Mouse (Mus musculus): Measurements from ENCODE around the gene Tnf. TPM values are rescaled to one million over a fixed set of nuclear protein-coding genes. Genes with fewer than 3 reads are reported as not detected.

Tnf gene
- total and polyA plus RNA-seq, 3 experiments, result 18.8 to 25.2 (median 20.8) TPM

- H3K9me3 ChIP-seq (replicated peaks; ENCODE audit: low read length), result no peaks in the 10 kb centered on the region
- dilution Hi-C loops (cut with MboI; ENCODE audit: extremely low pct_ligation_motif_present, extremely low pct_unique_long_range_greater_than_20kb, low sequenced_read_pairs) (no loop called here), in situ Hi-C loops (cut with MboI; ENCODE audit: low pct_ligation_motif_present, low pct_unique_long_range_greater_than_20kb, low sequenced_read_pairs) (no loop called here)
- no peaks in the 10 kb centered on the region for H3K79me2 ChIP-seq (replicated peaks; ENCODE audit: control insufficient read depth, extremely low read depth, insufficient read depth, poor library complexity, severe bottlenecking)
- H3K27ac ChIP-seq (ENCODE audit: insufficient read depth, low read depth), result peak overlapping the region; percentile 92
- H3K4me1 ChIP-seq (ENCODE audit: control insufficient read depth in 1 of 2, insufficient read depth in 2 of 2), result peaks cover 33 to 80% of the 10 kb centered on the region in 2 experiments
- peaks cover 23 to 32% of the 10 kb centered on the region in 2 experiments for H3K36me3 ChIP-seq (replicated peaks in 1 of 2; ENCODE audit: control insufficient read depth in 1 of 2, insufficient read depth in 1 of 2, low read length in 1 of 2)
- peak; percentile 83 for DNase-seq (ENCODE audit: extremely low read depth)
- no peaks in the 10 kb centered on the region for H3K27me3 ChIP-seq (replicated peaks)
- peak overlapping the region; percentile 41; the same call in 1 of the 2 replicates for H3K9ac ChIP-seq (ENCODE audit: insufficient read depth, low read depth)
- H3K4me3 ChIP-seq (replicated peaks in 1 of 3; ENCODE audit: low read depth in 2 of 3, low read length in 2 of 3, poor library complexity in 1 of 3), result peak overlapping the region in 1 of 3 experiments; percentile 19
- peak overlapping the region; percentile 87 for H3K4me2 ChIP-seq (ENCODE audit: insufficient read depth, low read depth, poor library complexity, severe bottlenecking)
- TF ChIP-seq SMC3 (IDR thresholded peaks at IDR 0.05; ENCODE audit: low read depth, low read length), result no peak; the same call in 1 of the 2 replicates
- no peak for TF ChIP-seq GABPA (IDR thresholded peaks at IDR 0.05; ENCODE audit: insufficient replicate concordance, low read depth, low read length)
- TF ChIP-seq MYC (IDR thresholded peaks at IDR 0.05; ENCODE audit: low read depth, low read length), result no peak; the same call in 1 of the 2 replicates
- peak; percentile 64; the same call in 1 of the 2 replicates for TF ChIP-seq TCF12 (IDR thresholded peaks at IDR 0.05; ENCODE audit: low read depth, low read length)
- peak; percentile 79 for TF ChIP-seq MEF2A (IDR thresholded peaks at IDR 0.05; ENCODE audit: borderline replicate concordance, low read depth, low read length)
- TF ChIP-seq ETS1 (conservative IDR thresholded peaks at IDR 0.05; ENCODE audit: low read depth, low read length), result peak; percentile 85
- TF ChIP-seq BHLHE40 (IDR thresholded peaks at IDR 0.05; ENCODE audit: low read depth, low read length), result peak; percentile 78
- no peak for TF ChIP-seq TBP (conservative IDR thresholded peaks at IDR 0.05; ENCODE audit: low read depth, low read length)
- TF ChIP-seq CHD2 (IDR thresholded peaks at IDR 0.05; ENCODE audit: low read length), result peak; percentile 60
- peak; percentile 37; the same call in 1 of the 2 replicates for TF ChIP-seq MAZ (IDR thresholded peaks at IDR 0.05; ENCODE audit: low read depth, low read length)
- TF ChIP-seq UBTF (IDR thresholded peaks at IDR 0.05; ENCODE audit: low read depth, low read length), result no peak; the same call in 1 of the 2 replicates
- TF ChIP-seq RCOR1 (conservative IDR thresholded peaks at IDR 0.05; ENCODE audit: low read depth, low read length), result peak; percentile 61; the same call in 1 of the 2 replicates
- TF ChIP-seq KAT2A (IDR thresholded peaks at IDR 0.05; ENCODE audit: insufficient replicate concordance, low read length), result 0 out of 2 replicates have a peak, but pooled peaks have one; percentile 29
- TF ChIP-seq USF1 (IDR thresholded peaks at IDR 0.05; ENCODE audit: low read depth, low read length), result no peak; the same call in 1 of the 2 replicates
- TF ChIP-seq SIN3A (IDR thresholded peaks at IDR 0.05; ENCODE audit: low read length), result no peak; the same call in 1 of the 2 replicates
- TF ChIP-seq IRF4 (IDR thresholded peaks at IDR 0.05; ENCODE audit: low read depth, low read length), result peak; percentile 77
- peak; percentile 56 for TF ChIP-seq EP300 (IDR thresholded peaks at IDR 0.05; ENCODE audit: low read length)
- TF ChIP-seq MXI1 (IDR thresholded peaks at IDR 0.05; ENCODE audit: low read depth, low read length), result no peak
- TF ChIP-seq MAFK (IDR thresholded peaks at IDR 0.05; ENCODE audit: insufficient replicate concordance, low read length), result peak; percentile 62; the same call in 1 of the 2 replicates
- TF ChIP-seq MAX (IDR thresholded peaks at IDR 0.05; ENCODE audit: low read length), result peak; percentile 43; the same call in 1 of the 2 replicates
- no peak for TF ChIP-seq NRF1 (IDR thresholded peaks at IDR 0.05; ENCODE audit: low read depth, low read length)
Measured at GRCm38 (mm10) chr17:35218516-35219193, 16.8 kb upstream of the Tnf start.

Data from CH12.LX (cell line).